Mouse (Mus musculus): Measurements from ENCODE around the gene Spata6. TPM values are rescaled to one million over a fixed set of nuclear protein-coding genes. Genes with fewer than 3 reads are reported as not detected.

The Spata6 gene
- total RNA-seq, 2 experiments from 2014 or later, result 9.8 to 9.9 TPM

GRCm38 (mm10) chr4:111803164-111803563, 83.4 kb downstream of the Spata6 start:
- intact Hi-C loops (cut with DNase I), result loop anchor here (5.0 kb wide), 1 partner anchor 116 kb away; no protein-coding TSS in a partner anchor
- DNase-seq, result no peak

- intact Hi-C loops (cut with DNase I), result no loop called here
- no peak for DNase-seq
Observed at GRCm38 (mm10) chr4:111817478-111817877, 97.7 kb downstream of the Spata6 start.

GRCm38 (mm10) chr4:111838882-111839281, 119.1 kb downstream of the Spata6 start:
- DNase-seq, result no peak
- intact Hi-C loops (cut with DNase I), result no loop called here

- intact Hi-C loops (cut with DNase I), result no loop called here
- no peak for DNase-seq
Observed at GRCm38 (mm10) chr4:111852626-111853025, 132.8 kb downstream of the Spata6 start.

- DNase-seq, result no peak
- intact Hi-C loops (cut with DNase I), result no loop called here
Observed at GRCm38 (mm10) chr4:111866701-111867100, 146.9 kb downstream of the Spata6 start.

GRCm38 (mm10) chr4:111867743-111868401, 148.1 kb downstream of the Spata6 start:
- intact Hi-C loops (cut with DNase I), result no loop called here
- DNase-seq, result no peak

Other genes starting within 250 kb of the Spata6 start
- not detected for gene Slc5a9, start 182.9 kb downstream of the Spata6 start, total RNA-seq (2021)
- gene Skint8, start 199.4 kb downstream of the Spata6 start, total RNA-seq (2021), result not detected